Mouse (Mus musculus) G1E (cell line): ENCODE measurements at regions not wholly inside any gene's neighbourhood (a gene's known extent, or its start where the extent isn't known, plus 50 kb on each side); places are given as distances from the start of the nearest gene placed in this dataset.

Source experiments
- CTCF ChIP-seq: IDR thresholded peaks from 2 replicates; pipeline ENCODE4 v1.5.1; 2012; ENCODE audit warnings: low read depth, low read length, inconsistent platforms, mixed read lengths
- POLR2AphosphoS5 ChIP-seq: IDR thresholded peaks from 2 replicates; pipeline ENCODE4 v1.6.1; 2012; ENCODE audit warnings: low read depth, low read length, inconsistent platforms; ENCODE audit not compliant: insufficient replicate concordance

DNA sequence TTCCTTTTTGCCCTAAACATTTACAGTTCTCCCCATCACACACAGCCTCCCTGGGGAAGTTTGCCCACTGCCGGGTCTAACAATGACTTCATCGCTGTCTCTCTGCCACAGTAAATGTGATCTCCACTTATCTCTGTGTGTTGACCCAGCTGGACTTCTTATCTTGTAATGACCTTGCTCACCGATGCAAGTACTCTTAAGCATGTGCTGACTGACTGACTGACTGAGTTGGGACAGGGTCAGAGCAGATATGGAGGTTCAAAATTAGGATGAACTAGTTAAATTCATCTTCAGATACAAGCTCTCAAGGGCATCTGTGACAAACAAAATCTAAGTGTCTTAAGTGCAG lies 196.2 kb downstream of the Gm26897 start:
- TF ChIP-seq POLR2AphosphoS5 (no peak), CTCF (no peak)
